Mouse (Mus musculus) kidney, postnatal 14 days (tissue): ENCODE data around the gene Galnt2.

Experiments used
- DNase-seq: peaks from one replicate; pipeline ENCODE4 v3.0.0; 2022; ENCODE audit warnings: mixed read lengths

Galnt2 gene

GRCm38 (mm10) chr8:124295357-124295756, 64.2 kb downstream of the Galnt2 start:
- no peak for DNase-seq

- DNase-seq, result no peak
These were observed 70.3 kb downstream of the Galnt2 start for GRCm38 (mm10) chr8:124301512-124301911.

- DNase-seq, result no peak
These were observed 70.9 kb downstream of the Galnt2 start for GRCm38 (mm10) chr8:124301935-124302555.

- peak; percentile 52 for DNase-seq
These were observed 72.2 kb downstream of the Galnt2 start for GRCm38 (mm10) chr8:124303211-124303902.

GRCm38 (mm10) chr8:124304141-124304540, 73.0 kb downstream of the Galnt2 start:
- DNase-seq, result no peak

- no peak for DNase-seq
These were observed 75.4 kb downstream of the Galnt2 start for GRCm38 (mm10) chr8:124306574-124306973.

GRCm38 (mm10) chr8:124307700-124308099, 76.5 kb downstream of the Galnt2 start:
- no peak for DNase-seq

GRCm38 (mm10) chr8:124310509-124310908, 79.3 kb downstream of the Galnt2 start:
- DNase-seq, result peak; percentile 11

GRCm38 (mm10) chr8:124311111-124311510, 79.9 kb downstream of the Galnt2 start:
- DNase-seq, result no peak

- DNase-seq, result no peak
These were observed 80.5 kb downstream of the Galnt2 start for GRCm38 (mm10) chr8:124311723-124312122.

- no peak for DNase-seq
These were observed 81.0 kb downstream of the Galnt2 start for GRCm38 (mm10) chr8:124312228-124312627.

GRCm38 (mm10) chr8:124314803-124315202, 83.6 kb downstream of the Galnt2 start:
- DNase-seq, result no peak

GRCm38 (mm10) chr8:124316466-124317136, 85.4 kb downstream of the Galnt2 start:
- DNase-seq, result peak; percentile 57

- DNase-seq, result no peak
These were observed 86.0 kb downstream of the Galnt2 start for GRCm38 (mm10) chr8:124317191-124317682.

- no peak for DNase-seq
These were observed 86.6 kb downstream of the Galnt2 start for GRCm38 (mm10) chr8:124317821-124318220.

GRCm38 (mm10) chr8:124318612-124319315, 87.6 kb downstream of the Galnt2 start:
- no peak for DNase-seq

- DNase-seq, result no peak
These were observed 88.1 kb downstream of the Galnt2 start for GRCm38 (mm10) chr8:124319316-124319652.

- no peak for DNase-seq
These were observed 90.1 kb downstream of the Galnt2 start for GRCm38 (mm10) chr8:124321227-124321840.

- no peak for DNase-seq
These were observed 92.2 kb downstream of the Galnt2 start for GRCm38 (mm10) chr8:124323356-124323755.

GRCm38 (mm10) chr8:124328259-124328658, 97.1 kb downstream of the Galnt2 start:
- DNase-seq, result no peak

- no peak for DNase-seq
These were observed 98.5 kb downstream of the Galnt2 start for GRCm38 (mm10) chr8:124329690-124330089.

- no peak for DNase-seq
These were observed 99.2 kb downstream of the Galnt2 start for GRCm38 (mm10) chr8:124330433-124330832.

GRCm38 (mm10) chr8:124331094-124331493, 99.9 kb downstream of the Galnt2 start:
- no peak for DNase-seq
